Mouse (Mus musculus) stomach, postnatal 0 days (tissue): Measurements from ENCODE around the gene Susd4.

Experiments used
- CTCF ChIP-seq: IDR thresholded peaks from 2 replicates; pipeline ENCODE4 v1.5.1; 2016; ENCODE audit warnings: antibody characterized with exemption, low read depth, mild to moderate bottlenecking, moderate library complexity
- EP300 ChIP-seq: optimal IDR thresholded peaks from 2 replicates; pipeline ENCODE3; 2016; ENCODE audit warnings: antibody characterized with exemption

GRCm38 (mm10) chr1:182882611-182883010 is 119.0 kb downstream of the Susd4 start:
- no peak for TF ChIP-seq CTCF
- TF ChIP-seq EP300, result no peak
